Mouse (Mus musculus) liver, embryonic 12.5 days (tissue): ENCODE measurements around the gene Cpn2. TPM values are rescaled to one million over a fixed set of nuclear protein-coding genes. Genes with fewer than 3 reads are reported as not detected.

ENCODE experiments used
- ATAC-seq: fragments of 200-750 bp; cut with Nextera tagmentation; 2 replicates; pipeline ENCODE4 v1.8.0; 2017; ENCODE audit warnings: moderate number of reproducible peaks, mild to moderate bottlenecking, moderate library complexity
- H3K27ac ChIP-seq: fragments of 300-500 bp; sonication (generic); 2 replicates; pipeline ENCODE4 v1.5.1; 2016; ENCODE audit warnings: mild to moderate bottlenecking
- H3K27me3 ChIP-seq: fragments of 300-500 bp; sonication (generic); replicated peaks from 2 replicates; pipeline ENCODE4 v1.6.1; 2016; ENCODE audit warnings: mild to moderate bottlenecking, moderate library complexity
- H3K36me3 ChIP-seq: fragments of 300-500 bp; sonication (generic); 2 replicates; pipeline ENCODE4 v1.6.1; 2016; ENCODE audit warnings: mild to moderate bottlenecking, moderate library complexity
- H3K4me1 ChIP-seq: fragments of 300-500 bp; sonication (generic); 2 replicates; pipeline ENCODE4 v1.6.1; 2016
- H3K4me2 ChIP-seq: fragments of 300-500 bp; sonication (generic); 2 replicates; pipeline ENCODE4 v1.6.1; 2016; ENCODE audit warnings: mild to moderate bottlenecking, moderate library complexity
- H3K4me3 ChIP-seq: fragments of 300-500 bp; sonication (generic); 2 replicates; pipeline ENCODE4 v1.5.1; 2016; ENCODE audit warnings: mild to moderate bottlenecking, moderate library complexity
- H3K9ac ChIP-seq: fragments of 300-500 bp; sonication (generic); 2 replicates; pipeline ENCODE4 v1.6.1; 2016; ENCODE audit warnings: mild to moderate bottlenecking, moderate library complexity
- H3K9me3 ChIP-seq: fragments of 300-500 bp; sonication (generic); replicated peaks from 2 replicates; pipeline ENCODE4 v1.6.1; 2016; ENCODE audit warnings: mild to moderate bottlenecking, moderate library complexity
- WGBS: fragments of 180-500 bp; shearing (Covaris S2); methylation state at CpG from one replicate; pipeline ENCODE4 v1.1.7; 2016; ENCODE audit not compliant: insufficient replicate concordance; 5-methylcytosine and 5-hydroxymethylcytosine counted together
- polyA plus RNA-seq: library from polyadenylated mRNA; unstranded; fragments of >200 nt; fragmentation: Nextera tagmentation; extraction: Ambion mirVana; gene quantifications from 2 replicates; pipeline ENCODE4 v1.2.1, GENCODE M21; 2016

The Cpn2 gene
- polyA plus RNA-seq, 1 experiment from 2014 or later, result 1.5 TPM

DNA sequence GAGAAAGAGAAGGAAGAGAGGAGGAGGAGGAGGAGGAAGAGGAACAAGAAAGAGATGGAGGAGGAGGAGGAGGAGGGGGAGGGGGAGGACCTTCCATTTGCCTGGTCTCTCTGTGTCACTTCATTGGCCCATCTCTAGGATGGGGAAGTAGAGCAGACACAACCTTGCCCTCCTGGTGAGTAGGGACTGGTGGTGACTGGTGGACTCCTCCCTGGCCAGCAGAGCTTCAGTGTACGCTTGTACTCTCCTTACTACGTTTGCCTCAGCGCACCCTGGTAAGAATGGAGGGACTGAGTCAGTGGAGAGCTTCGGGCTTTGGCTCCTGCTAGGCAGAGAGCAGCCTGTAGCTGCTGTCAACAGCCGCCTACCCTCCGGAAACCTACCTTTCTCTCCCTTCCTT, 35.4 kb upstream of the Cpn2 start:
- H3K4me1 ChIP-seq, result no peaks in the 10 kb centered on the region
- no peaks in the 10 kb centered on the region for H3K36me3 ChIP-seq
- peaks cover 69% of the 10 kb centered on the region for H3K27me3 ChIP-seq
- H3K27ac ChIP-seq, result no peak overlapping the region
- H3K9ac ChIP-seq, result no peak overlapping the region
- no peaks in the 10 kb centered on the region for H3K9me3 ChIP-seq
- no peak for ATAC-seq
- H3K4me2 ChIP-seq, result no peak overlapping the region
- 62% methylated on average over 6 of the region's 6 CpGs for WGBS
- no peak overlapping the region for H3K4me3 ChIP-seq

GRCm38 (mm10) chr16:30299711-30300277, 32.5 kb upstream of the Cpn2 start:
- WGBS, result 48% methylated on average over 10 of the region's 10 CpGs
- Histone ChIP-seq H3K36me3 (no peaks in the 10 kb centered on the region), H3K4me3 (no peak overlapping the region), H3K4me1 (no peaks in the 10 kb centered on the region), H3K4me2 (no peak overlapping the region), H3K27ac (no peak overlapping the region), H3K27me3 (peaks cover 54% of the 10 kb centered on the region), H3K9ac (no peak overlapping the region), H3K9me3 (no peaks in the 10 kb centered on the region)
- ATAC-seq, result no peak

DNA sequence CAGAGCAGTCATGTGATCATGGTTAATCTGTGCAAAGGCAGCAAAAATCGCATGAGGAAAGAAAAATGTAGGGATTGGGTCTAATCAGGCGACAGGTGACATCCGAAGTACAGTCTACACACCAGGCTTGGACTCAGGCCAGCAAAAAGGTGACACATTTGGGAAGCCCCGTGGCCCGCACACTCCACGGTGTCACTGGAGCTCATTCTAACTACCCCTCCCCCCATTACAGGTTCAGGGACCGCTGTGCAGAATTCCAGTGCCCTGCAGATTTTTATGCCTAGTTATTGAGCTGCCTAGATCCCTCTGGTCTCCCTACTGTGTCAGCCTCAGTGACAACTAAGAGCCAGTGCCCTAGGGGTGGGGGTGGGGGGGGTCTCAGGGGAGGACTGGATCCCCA, 30.2 kb upstream of the Cpn2 start:
- H3K27me3 ChIP-seq, result peaks cover 37% of the 10 kb centered on the region
- WGBS, result 71% methylated on average over 7 of the region's 7 CpGs
- no peak overlapping the region for H3K4me3 ChIP-seq
- no peaks in the 10 kb centered on the region for H3K36me3 ChIP-seq
- H3K9ac ChIP-seq, result no peak overlapping the region
- no peaks in the 10 kb centered on the region for H3K9me3 ChIP-seq
- H3K4me2 ChIP-seq, result no peak overlapping the region
- no peak for ATAC-seq
- H3K27ac ChIP-seq, result no peak overlapping the region
- no peaks in the 10 kb centered on the region for H3K4me1 ChIP-seq

DNA sequence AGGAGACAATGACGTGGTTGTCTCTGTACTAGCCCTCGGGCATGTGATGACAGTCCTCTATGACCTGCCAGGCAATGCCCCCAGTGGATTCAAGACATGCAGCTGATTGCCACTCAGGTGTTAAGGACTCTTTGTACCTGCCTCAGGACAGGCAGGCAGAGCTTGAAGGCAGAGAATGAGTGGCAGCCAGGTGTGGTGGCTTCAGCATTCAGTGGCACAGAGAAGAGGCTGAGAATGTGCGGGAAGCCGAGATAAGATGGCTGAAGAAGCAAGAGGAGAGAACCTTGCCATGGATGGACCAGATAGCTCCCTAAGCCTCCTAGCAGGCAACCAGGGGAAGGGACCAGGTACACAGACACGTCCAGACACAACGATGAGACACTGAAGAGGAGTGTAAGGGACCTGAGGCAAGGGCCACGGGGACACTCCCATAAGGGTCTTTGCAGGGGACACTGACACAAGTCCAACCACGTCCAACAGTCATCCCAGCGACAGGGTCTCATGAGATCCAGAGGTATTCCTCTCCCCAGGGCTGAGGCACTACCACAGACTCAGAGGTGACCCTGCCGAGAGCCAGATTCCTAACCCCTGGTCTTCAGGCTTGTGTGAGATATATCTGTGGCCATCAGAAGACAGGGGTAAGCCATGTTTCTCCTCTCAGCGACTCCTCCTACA, 29.4 kb upstream of the Cpn2 start:
- Histone ChIP-seq H3K9ac (no peak overlapping the region), H3K27me3 (peaks cover 34% of the 10 kb centered on the region), H3K4me2 (no peak overlapping the region), H3K36me3 (no peaks in the 10 kb centered on the region), H3K4me3 (no peak overlapping the region), H3K27ac (no peak overlapping the region), H3K9me3 (no peaks in the 10 kb centered on the region), H3K4me1 (no peaks in the 10 kb centered on the region)
- ATAC-seq, result no peak
- 64% methylated on average over 11 of the region's 11 CpGs for WGBS

DNA sequence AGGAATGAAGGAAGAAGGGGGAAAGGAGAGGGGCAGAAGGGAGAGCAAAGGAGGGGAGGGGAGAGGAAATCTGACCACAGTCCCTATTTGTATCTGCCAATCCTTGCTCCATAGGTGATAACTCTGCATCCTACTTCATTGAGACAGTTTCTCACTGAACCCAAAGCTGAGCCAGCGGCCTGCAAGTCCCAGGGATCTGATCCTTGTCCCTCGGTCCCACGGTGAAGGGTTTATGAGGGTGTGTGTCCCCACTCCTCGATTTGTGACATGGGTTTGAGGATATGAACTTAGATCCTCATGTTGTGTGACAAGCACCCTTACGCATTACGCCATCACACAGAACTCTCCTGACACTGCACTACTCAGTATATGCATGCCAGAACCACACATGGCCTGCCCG, 27.8 kb upstream of the Cpn2 start:
- Histone ChIP-seq H3K9me3 (no peaks in the 10 kb centered on the region), H3K27me3 (peaks cover 24% of the 10 kb centered on the region), H3K4me3 (no peak overlapping the region), H3K36me3 (no peaks in the 10 kb centered on the region), H3K27ac (no peak overlapping the region), H3K9ac (no peak overlapping the region), H3K4me2 (no peak overlapping the region), H3K4me1 (no peaks in the 10 kb centered on the region)
- WGBS, result 70% methylated on average over 7 of the region's 7 CpGs
- ATAC-seq, result no peak

GRCm38 (mm10) chr16:30290436-30290835, 23.1 kb upstream of the Cpn2 start:
- Histone ChIP-seq H3K27me3 (peaks cover 36% of the 10 kb centered on the region), H3K4me2 (no peak overlapping the region), H3K4me1 (no peaks in the 10 kb centered on the region), H3K36me3 (no peaks in the 10 kb centered on the region), H3K9me3 (no peaks in the 10 kb centered on the region), H3K27ac (no peak overlapping the region), H3K4me3 (no peak overlapping the region), H3K9ac (no peak overlapping the region)
- ATAC-seq, result no peak
- WGBS, result 52% methylated on average over 6 of the region's 6 CpGs

DNA sequence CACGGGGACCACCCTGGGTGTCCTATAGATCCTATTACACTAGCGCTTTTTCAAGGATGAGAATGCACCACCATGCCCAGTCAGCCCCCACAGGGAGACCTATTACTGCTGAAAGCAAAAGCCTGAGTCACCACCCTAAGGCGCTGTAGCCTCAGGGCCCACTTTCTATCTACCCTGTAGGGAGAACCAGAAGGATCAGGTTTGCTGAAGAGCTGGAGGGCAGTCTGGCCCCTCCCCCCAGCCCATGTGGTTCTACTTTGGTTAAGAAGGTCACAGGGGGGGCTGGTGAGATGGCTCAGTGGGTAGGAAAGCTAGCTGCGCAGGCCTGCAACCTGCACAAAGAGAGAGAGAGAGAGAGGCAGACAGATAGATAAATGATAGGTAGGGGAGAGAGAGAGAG, 18.4 kb upstream of the Cpn2 start:
- Histone ChIP-seq H3K36me3 (no peaks in the 10 kb centered on the region), H3K9ac (no peak overlapping the region), H3K4me3 (no peak overlapping the region), H3K9me3 (no peaks in the 10 kb centered on the region), H3K27me3 (peaks cover 83% of the 10 kb centered on the region), H3K4me1 (peaks cover 10% of the 10 kb centered on the region; the same call in 1 of the 2 replicates), H3K4me2 (no peak overlapping the region), H3K27ac (no peak overlapping the region)
- no peak for ATAC-seq
- WGBS, result 58% methylated on average over 4 of the region's 4 CpGs

DNA sequence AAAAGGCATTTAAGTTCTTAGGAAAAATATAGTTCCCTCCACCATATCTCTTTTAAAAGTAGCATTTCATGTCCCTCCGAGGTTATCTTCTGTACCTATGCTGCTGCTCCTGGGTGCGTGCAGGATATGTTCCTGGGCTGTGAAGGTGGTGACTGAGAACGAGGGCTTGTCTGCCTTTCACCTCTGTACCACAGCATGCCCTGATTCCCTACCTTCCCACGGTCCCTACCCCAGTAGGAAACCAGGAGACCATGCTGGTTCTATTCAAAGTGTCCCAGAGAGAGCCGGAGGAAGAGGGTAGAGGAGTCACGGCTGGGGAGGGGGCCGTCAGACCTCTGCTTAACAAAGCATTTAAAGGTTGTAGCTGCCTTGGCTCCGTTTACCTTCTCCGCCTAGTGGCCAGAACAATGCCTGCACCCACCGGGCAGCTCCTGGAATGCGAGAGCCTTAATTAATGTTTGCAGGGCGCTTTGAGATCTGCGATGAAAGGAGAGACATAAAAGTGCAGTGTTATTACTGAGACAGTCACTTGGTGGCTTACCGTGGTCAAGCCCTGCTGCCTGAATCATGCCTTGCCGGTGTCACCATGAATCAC, 16.5 kb upstream of the Cpn2 start:
- ATAC-seq, result no peak

GRCm38 (mm10) chr16:30282844-30283495, 15.7 kb upstream of the Cpn2 start, which contains the start of gene Lrrc15:
TSS of gene Lrrc15 (minus strand) at chr16:30283256.
- ATAC-seq, result no peak
- no peaks in the 10 kb centered on the region for H3K9me3 ChIP-seq
- no peak within 1 kb of the TSS for H3K27ac ChIP-seq
- H3K27me3 ChIP-seq, result peaks cover 80% of the 10 kb centered on the region
- H3K36me3 ChIP-seq, result no peaks in the 10 kb centered on the region
- WGBS, result 9% methylated on average over 34 of the region's 34 CpGs
- no peak within 1 kb of the TSS for H3K9ac ChIP-seq
- peak within 1 kb of the TSS; percentile 41 for H3K4me2 ChIP-seq
- H3K4me1 ChIP-seq, result peaks cover 13% of the 10 kb centered on the region; the same call in 1 of the 2 replicates
- peak within 1 kb of the TSS; percentile 19 for H3K4me3 ChIP-seq

More for the DNA sequence above, 16.5 kb upstream of the Cpn2 start:
- Histone ChIP-seq H3K27ac (no peak overlapping the region), H3K27me3 (peaks cover 85% of the 10 kb centered on the region), H3K9me3 (no peaks in the 10 kb centered on the region), H3K9ac (no peak overlapping the region), H3K4me3 (no peak overlapping the region), H3K4me2 (no peak overlapping the region), H3K36me3 (no peaks in the 10 kb centered on the region), H3K4me1 (peaks cover 13% of the 10 kb centered on the region; the same call in 1 of the 2 replicates)
- 3% methylated on average over 15 of the region's 15 CpGs for WGBS

- Histone ChIP-seq H3K4me3 (no peak overlapping the region), H3K27ac (no peak overlapping the region), H3K9me3 (no peaks in the 10 kb centered on the region), H3K4me1 (peaks cover 13% of the 10 kb centered on the region; the same call in 1 of the 2 replicates), H3K9ac (no peak overlapping the region), H3K27me3 (peaks cover 71% of the 10 kb centered on the region), H3K36me3 (no peaks in the 10 kb centered on the region), H3K4me2 (no peak overlapping the region)
- 28% methylated on average over 4 of the region's 4 CpGs for WGBS
- ATAC-seq, result no peak
Measured at GRCm38 (mm10) chr16:30280676-30281297, 13.5 kb upstream of the Cpn2 start.

DNA sequence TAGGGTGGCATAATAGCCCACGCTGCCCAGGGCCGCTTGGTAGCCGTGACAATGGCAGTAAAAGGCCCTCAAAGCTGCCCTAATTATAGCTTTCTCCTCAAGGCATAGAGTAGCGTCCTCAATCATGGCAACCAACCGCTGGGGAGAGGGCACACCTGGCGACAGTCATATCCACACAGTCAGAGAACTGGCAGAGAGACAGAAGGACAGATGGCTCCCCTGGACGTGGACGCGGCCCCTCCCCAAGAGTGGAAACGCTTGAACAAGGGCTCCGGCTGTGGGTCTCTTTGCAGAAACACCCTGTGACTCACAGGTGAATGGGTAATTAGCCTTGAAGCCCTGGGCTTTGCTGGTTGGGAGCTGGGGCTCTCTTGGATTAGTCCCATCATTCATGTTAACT, 11.1 kb upstream of the Cpn2 start:
- no peaks in the 10 kb centered on the region for H3K36me3 ChIP-seq
- no peak overlapping the region for H3K4me2 ChIP-seq
- H3K27ac ChIP-seq, result no peak overlapping the region
- H3K9ac ChIP-seq, result no peak overlapping the region
- peaks cover 13% of the 10 kb centered on the region; the same call in 1 of the 2 replicates for H3K4me1 ChIP-seq
- H3K9me3 ChIP-seq, result no peaks in the 10 kb centered on the region
- H3K27me3 ChIP-seq, result peaks cover 51% of the 10 kb centered on the region
- ATAC-seq, result no peak
- H3K4me3 ChIP-seq, result no peak overlapping the region
- WGBS, result 73% methylated on average over 11 of the region's 11 CpGs
